Mouse (Mus musculus) lung, adult 2 months (tissue): ENCODE results near the gene Prr14.

ENCODE experiments used
- CTCF ChIP-seq: fragments of 200-500 bp; IDR thresholded peaks from 2 replicates; pipeline ENCODE4 v1.5.1; 2011; ENCODE audit warnings: mild to moderate bottlenecking, low read length, control low read depth; ENCODE audit not compliant: insufficient read depth
- POLR2A ChIP-seq: fragments of 200-500 bp; IDR thresholded peaks from 2 replicates; pipeline ENCODE4 v1.6.1; 2011; ENCODE audit warnings: low read depth, mild to moderate bottlenecking, control low read depth, low read length, borderline replicate concordance; ENCODE audit errors: extremely low read depth

DNA sequence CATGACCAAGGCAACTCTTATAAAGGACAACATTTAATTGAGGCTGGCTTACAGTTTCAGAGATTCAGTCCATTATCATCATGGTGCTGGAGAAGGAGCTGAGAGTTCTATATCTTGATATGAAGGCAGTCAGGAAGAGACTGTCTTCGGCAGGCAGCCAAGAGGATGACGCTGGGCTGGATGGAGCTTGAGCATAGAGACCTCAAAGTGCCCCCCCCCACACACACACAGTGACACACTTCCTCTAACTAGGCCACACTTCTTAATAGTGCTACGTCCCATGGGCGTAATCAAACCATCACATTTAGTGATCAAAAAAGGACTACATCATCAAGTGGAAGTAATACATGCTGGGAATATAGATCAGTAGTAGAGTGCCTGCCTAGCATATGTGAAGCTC, 24.2 kb upstream of the Prr14 start:
- no peak for TF ChIP-seq POLR2A
- TF ChIP-seq CTCF: no peak
